Mouse (Mus musculus) cerebellum, adult 9-10 months (tissue): ENCODE data around the gene Gm10770.
A peak's percentile ranks its signal among the peaks of the same experiment; 100 is the strongest.
"Not testable (repeated sequence)": the region's sequence is repeated elsewhere in the genome, so short reads cannot be mapped to it uniquely, and the experiment has no call there.

Experiments used
- DNase-seq: peaks from one replicate; pipeline ENCODE4 v3.0.0; 2022

Gene Gm10770

DNA sequence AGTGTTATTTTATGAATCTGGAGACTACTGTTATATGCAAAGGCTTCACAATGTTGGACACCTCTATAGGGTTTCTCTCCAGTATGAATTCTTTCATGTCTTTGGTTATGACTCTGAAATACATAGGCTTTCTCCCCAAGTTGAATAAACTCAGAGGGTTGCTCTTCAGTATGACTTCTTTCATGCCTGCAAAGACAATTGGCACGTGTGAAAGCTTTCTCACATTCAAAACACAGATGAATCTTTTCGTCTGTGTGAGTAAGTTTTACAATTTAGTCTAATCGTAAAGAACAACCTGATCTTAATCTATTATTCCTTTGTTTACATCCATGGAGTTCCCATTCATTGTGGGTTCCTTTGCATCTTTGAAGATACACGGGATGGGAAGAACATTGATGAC lies at the start of gene Gm10770:
Gene Gm10770 (minus strand): TSS at position 101 of the 400 bp plus-strand sequence.
- DNase-seq: not testable (repeated sequence)

- not testable (repeated sequence) for DNase-seq
Measured at GRCm38 (mm10) chr2:150223263-150223662, 43.8 kb upstream of the Gm10770 start.

- DNase-seq: not testable (repeated sequence)
Measured at GRCm38 (mm10) chr2:150218363-150218725, 38.9 kb upstream of the Gm10770 start.

- peak; percentile 93 for DNase-seq
Measured at GRCm38 (mm10) chr2:150217600-150218362, 38.3 kb upstream of the Gm10770 start, which contains the start of gene Zfp937. Gene Zfp937 (plus strand): TSS chr2:150218073.

DNA sequence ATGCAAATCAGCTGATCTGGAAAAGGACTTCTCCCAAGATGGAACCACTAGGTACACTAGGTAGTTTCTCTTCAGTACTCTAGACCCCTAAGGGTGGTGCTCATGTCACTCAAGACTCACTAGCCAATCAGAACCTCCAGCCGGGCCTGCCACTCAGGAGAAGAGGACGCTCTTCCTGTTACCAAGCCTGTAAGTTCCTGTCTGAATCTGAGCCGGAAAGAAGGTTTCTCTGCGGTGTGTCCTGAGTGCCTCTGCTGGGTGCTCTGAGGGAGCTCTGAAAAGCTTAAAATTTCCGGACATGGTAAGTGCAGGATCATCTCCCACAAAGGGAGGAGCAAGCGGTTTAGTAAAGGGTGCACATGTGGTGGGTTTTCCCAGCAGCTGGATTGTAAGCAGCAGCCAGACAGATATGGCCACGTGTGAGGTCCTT lies 2.1 kb upstream of the Gm10770 start, which contains the start of gene Gm14139:
Gene Gm14139 (plus strand): TSS at position 186 of the 430 bp plus-strand sequence.
- not testable (repeated sequence) for DNase-seq

DNA sequence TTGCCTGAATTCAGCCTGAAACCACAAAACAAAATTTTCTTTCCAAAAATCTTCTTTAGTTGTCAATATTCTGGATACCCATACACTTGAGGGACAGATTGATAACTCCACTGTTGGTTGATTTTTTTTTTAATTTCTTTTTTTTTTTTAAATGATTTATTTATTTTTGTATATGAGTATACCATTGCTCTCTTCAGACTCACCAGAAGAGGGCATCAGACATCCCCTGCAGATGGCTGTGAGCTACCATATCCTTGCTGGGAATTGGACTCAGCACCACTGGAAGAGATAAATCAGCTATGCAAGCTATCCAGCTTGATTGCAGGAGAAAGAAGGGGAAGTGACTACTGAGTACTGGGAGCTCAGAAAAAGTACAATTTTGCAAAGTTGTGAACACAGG lies 1.6 kb upstream of the Gm10770 start:
- not testable (repeated sequence) for DNase-seq

GRCm38 (mm10) chr2:150173833-150174232 lies 5.6 kb downstream of the Gm10770 start:
- no peak for DNase-seq

DNA sequence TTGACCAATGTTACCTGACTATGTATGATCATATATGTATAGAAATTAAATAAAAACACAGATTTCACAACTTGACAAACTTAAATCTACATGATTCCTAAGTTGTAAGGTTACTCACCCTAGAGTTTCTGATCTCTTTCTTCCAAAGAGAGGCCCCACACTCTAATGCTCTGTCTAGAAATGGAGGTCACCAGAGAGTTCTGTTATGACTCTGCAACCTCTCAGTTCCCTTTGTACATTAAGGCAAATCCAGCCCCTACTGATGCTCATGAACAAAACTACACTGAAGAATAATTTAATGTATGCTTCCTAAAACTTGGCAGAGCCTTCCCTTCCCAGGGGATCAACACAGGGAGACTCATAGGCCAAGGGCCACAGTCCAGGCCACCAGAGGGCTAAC lies 12.8 kb downstream of the Gm10770 start:
- no peak for DNase-seq

DNA sequence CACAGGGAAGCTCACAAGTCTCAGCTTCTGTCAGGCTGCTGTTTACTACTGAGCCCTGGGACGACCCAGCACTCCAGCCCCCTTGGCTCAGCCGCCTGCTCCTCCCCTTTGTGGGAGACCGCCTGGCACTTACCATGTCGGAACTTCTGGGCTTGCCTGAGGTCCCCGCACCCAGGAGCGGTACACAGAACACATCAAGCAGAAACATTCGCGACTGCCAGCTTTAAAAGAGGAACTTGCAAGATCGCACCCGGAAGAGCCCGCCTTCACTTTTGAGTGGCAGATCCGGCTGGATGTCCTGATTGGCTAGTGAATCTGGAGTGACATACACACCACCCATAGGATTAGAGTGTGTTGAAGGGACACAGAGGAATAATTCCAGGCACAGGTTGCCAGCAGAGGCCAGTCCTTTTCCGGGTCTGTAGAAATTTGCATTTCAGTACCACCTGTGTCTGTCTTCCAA lies 43.0 kb downstream of the Gm10770 start, which contains the start of gene Zfp120:
Gene Zfp120 (minus strand): TSS at position 274 of the 463 bp plus-strand sequence.
- DNase-seq: peak; percentile 93

DNA sequence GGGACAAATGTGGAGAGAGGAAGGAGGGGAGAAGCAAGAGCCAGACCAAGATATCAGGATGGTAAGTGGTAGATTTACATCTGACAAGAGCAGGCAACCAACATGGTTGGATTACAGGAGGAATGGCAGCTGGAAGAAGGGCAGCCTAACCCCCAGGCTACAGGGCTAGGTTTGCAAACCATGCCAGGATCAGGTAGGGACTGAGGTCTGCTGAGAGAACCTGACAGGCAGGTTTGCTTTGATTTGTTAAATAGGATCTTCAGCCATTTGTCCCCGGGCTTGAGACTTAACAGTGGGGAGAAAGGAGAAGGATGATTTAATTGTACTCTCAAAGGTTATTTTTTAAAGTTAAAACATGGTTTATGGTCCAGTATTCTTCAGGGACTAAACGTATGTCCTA lies 46.7 kb downstream of the Gm10770 start:
- DNase-seq: no peak

DNA sequence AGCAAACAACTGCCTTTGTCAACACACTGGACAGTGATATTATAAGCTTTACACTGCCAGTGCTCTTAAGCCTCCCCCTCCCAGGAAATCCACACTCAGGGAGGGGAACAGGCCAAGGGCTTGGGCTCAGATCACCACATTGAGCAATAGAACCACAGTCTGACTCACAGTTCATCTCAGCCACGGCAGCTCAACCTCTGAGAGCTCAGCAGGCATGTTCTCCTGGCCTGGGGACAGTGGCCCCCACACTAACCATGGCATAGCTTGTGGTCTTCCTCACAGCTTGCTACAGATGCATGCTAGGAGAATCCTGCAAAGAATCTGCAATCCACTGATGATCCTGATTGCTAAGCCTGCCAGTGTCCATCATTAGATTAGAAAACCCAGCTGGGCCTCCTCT lies 47.5 kb downstream of the Gm10770 start:
- DNase-seq: not testable (repeated sequence)
